Mouse (Mus musculus) lung, embryonic 14.5 days (tissue): ENCODE measurements around the gene 4931422A03Rik. TPM values are rescaled to one million over a fixed set of nuclear protein-coding genes. Genes with fewer than 3 reads are reported as not detected.

Experiments used
- ATAC-seq: fragments of 200-750 bp; cut with Nextera tagmentation; 2 replicates; pipeline ENCODE4 v1.8.0; 2017; ENCODE audit warnings: mild to moderate bottlenecking, moderate TSS enrichment, moderate library complexity; ENCODE audit not compliant: insufficient read depth
- DNase-seq: peaks from one replicate; pipeline ENCODE4 v3.0.0-alpha.2; 2015
- H3K27ac ChIP-seq: fragments of 300-500 bp; sonication (generic); 2 replicates; pipeline ENCODE4 v1.5.1; 2014; ENCODE audit warnings: low read depth, mild to moderate bottlenecking, moderate library complexity
- H3K27me3 ChIP-seq: fragments of 300-500 bp; sonication (generic); 2 replicates; pipeline ENCODE4 v1.6.1; 2014; ENCODE audit warnings: low read length, control low read depth; ENCODE audit not compliant: insufficient read depth
- H3K36me3 ChIP-seq: fragments of 300-500 bp; sonication (generic); 2 replicates; pipeline ENCODE4 v1.6.1; 2014; ENCODE audit warnings: control low read depth; ENCODE audit not compliant: insufficient read depth
- H3K4me1 ChIP-seq: fragments of 300-500 bp; sonication (generic); 2 replicates; pipeline ENCODE4 v1.6.1; 2014; ENCODE audit warnings: antibody characterized with exemption, control low read depth; ENCODE audit not compliant: insufficient read depth
- H3K4me2 ChIP-seq: fragments of 300-500 bp; sonication (generic); 2 replicates; pipeline ENCODE4 v1.6.1; 2014; ENCODE audit warnings: mild to moderate bottlenecking
- H3K4me3 ChIP-seq: fragments of 300-500 bp; sonication (generic); 2 replicates; pipeline ENCODE4 v1.5.1; 2014; ENCODE audit warnings: low read depth, low read length
- H3K9ac ChIP-seq: fragments of 300-500 bp; sonication (generic); 2 replicates; pipeline ENCODE4 v1.6.1; 2014
- H3K9me3 ChIP-seq: fragments of 300-500 bp; sonication (generic); 2 replicates; pipeline ENCODE4 v1.6.1; 2016; ENCODE audit warnings: low read depth, low read length, control low read depth
- CTCF ChIP-seq: IDR thresholded peaks from 2 replicates; pipeline ENCODE4 v1.5.1; 2016; ENCODE audit warnings: antibody characterized with exemption, low read depth
- WGBS: fragments of 180-500 bp; shearing (Covaris S2); extraction: QIAGEN DNeasy Blood & Tissue Kit; methylation state at CpG from one replicate; pipeline ENCODE4 v1.1.7; 2014; 5-methylcytosine and 5-hydroxymethylcytosine counted together
- polyA plus RNA-seq: library from polyadenylated mRNA; unstranded; fragments of >200 nt; fragmentation: Nextera tagmentation; extraction: Ambion mirVana; gene quantifications from 2 replicates; pipeline ENCODE4 v1.2.1, GENCODE M21; 2014

The 4931422A03Rik gene
- polyA plus RNA-seq, 1 experiment from 2014 or later = 2.1 TPM

DNA sequence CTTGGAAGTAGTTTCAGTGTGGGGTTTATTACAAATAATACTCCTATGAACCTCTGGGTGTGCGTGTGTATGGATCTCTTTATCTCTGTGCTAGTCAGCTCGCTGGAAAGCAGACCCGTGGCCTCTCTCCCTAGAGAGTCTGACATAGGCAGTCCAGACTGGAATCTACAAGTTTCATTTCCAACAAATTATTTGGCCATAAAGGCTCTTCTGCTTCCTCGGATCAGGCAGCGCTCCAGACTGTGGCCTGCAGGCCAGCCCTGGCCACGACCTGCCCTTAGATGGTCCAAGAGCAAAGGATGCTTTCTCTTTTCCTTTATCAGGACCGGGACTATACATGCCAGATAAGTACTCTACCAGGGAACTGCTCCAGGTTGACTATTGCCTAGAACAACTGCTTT lies 96.7 kb downstream of the 4931422A03Rik start:
- no peaks in the 10 kb centered on the region for H3K9me3 ChIP-seq
- no peak for TF ChIP-seq CTCF
- no peaks in the 10 kb centered on the region for H3K27me3 ChIP-seq
- H3K4me3 ChIP-seq = no peak overlapping the region
- no peak for ATAC-seq
- H3K27ac ChIP-seq = no peak overlapping the region
- no peak overlapping the region for H3K4me2 ChIP-seq
- H3K4me1 ChIP-seq = peaks cover 3% of the 10 kb centered on the region; the same call in 1 of the 2 replicates
- H3K9ac ChIP-seq = no peak overlapping the region
- H3K36me3 ChIP-seq = no peaks in the 10 kb centered on the region
- no peak for DNase-seq
- WGBS = 54% methylated on average over 7 of the region's 7 CpGs

DNA sequence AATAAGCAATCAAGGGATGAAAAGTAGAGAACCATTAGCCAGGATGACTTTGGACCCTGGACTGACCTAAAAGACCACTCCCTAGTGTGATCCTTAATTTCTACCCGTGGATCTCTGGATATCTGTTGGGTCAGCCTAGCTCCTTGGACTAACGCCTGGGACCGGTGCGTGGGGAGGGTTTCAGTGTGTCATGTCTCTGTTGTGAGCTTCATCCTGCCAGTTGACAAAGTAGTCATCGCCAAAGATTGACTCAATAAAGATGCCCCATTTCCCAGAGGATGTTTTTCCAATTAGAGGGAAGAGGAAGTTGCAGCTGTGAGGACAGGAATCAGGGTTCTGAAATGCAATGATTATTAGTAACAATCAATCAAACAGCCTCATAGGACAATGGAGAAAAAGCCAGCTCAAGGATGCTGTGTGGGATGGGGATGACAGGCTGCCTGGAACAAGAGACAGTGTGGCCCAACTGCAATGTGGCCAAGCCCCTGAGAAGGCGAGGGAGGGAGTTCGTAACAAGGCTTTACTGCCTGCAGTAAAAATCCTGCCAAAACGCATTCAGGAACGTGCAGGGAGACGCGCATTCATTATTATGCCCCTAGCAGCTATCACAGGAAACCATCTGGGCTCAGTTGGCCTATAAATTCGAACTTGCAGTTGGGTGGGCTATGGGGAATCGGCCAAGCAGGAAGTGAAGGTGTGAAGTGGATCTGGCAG lies 97.7 kb downstream of the 4931422A03Rik start:
- H3K9ac ChIP-seq = no peak overlapping the region
- no peaks in the 10 kb centered on the region for H3K27me3 ChIP-seq
- no peak overlapping the region for H3K4me2 ChIP-seq
- no peak for TF ChIP-seq CTCF
- no peak overlapping the region for H3K4me3 ChIP-seq
- DNase-seq (peak; percentile 70), ATAC-seq (peak; percentile 65; the same call in 1 of the 2 replicates)
- no peaks in the 10 kb centered on the region for H3K9me3 ChIP-seq
- no peaks in the 10 kb centered on the region for H3K36me3 ChIP-seq
- H3K4me1 ChIP-seq = peaks cover 3% of the 10 kb centered on the region; the same call in 1 of the 2 replicates
- H3K27ac ChIP-seq = no peak overlapping the region
- WGBS = 42% methylated on average over 13 of the region's 13 CpGs

DNA sequence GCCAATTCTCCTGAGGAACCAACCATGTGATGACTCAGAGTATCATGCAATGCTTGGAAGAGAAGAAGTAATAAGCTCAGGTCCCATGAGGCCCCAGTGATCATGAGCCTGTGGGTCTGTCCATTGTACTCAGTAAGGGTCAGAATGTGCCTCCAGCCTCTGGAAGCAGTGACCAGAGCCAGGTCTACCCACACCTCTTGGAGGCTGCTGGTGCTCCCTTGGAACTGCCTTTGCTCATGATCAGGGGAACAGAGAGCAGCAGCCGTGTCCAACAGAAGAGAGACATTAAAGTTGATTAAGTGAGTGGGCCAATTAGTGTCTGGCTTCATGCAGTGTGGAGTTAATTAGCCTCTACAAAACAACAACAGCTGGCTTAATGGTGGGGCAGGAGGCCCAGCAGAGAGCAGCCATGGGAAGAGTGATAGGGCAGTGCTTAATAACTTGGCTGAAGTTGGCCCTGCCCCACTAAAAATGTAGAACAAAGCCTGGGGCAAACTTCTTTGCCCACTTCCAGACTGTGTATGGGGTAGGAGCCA lies 100.5 kb downstream of the 4931422A03Rik start:
- Histone ChIP-seq H3K27me3 (no peaks in the 10 kb centered on the region), H3K9me3 (no peaks in the 10 kb centered on the region), H3K9ac (no peak overlapping the region), H3K4me3 (no peak overlapping the region), H3K36me3 (no peaks in the 10 kb centered on the region), H3K27ac (no peak overlapping the region), H3K4me1 (peaks cover 3% of the 10 kb centered on the region; the same call in 1 of the 2 replicates), H3K4me2 (no peak overlapping the region)
- ATAC-seq (no peak), DNase-seq (no peak)
- no peak for TF ChIP-seq CTCF
- WGBS = 58% methylated on average over 1 of the region's 1 CpGs

DNA sequence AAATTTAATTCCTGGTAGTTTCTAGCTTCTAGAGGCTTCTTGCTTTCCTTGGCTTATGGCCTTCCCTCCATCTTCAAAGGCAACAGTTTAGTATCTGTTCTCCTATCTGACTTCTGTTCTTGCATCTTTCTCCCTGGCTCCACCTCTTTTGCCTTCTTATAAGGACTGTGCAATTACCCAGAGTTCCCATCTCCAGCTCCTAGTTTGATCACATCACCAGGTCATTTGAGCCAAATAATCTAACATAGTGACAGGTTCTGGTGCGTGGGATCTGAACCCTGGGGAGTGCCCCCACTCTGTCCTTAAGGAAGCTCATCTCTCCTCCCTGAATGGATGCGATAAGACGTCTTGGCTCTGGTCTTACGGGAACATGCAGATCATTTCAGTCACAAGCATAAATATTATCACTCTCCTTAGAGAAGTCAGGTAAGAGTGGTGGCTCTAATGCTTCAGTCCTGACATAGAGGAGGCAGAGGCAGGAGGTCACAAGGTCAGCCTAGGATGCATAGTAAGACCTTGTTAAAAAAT lies 101.5 kb downstream of the 4931422A03Rik start:
- WGBS = 79% methylated on average over 4 of the region's 4 CpGs
- no peak overlapping the region for H3K4me2 ChIP-seq
- ATAC-seq (no peak), DNase-seq (no peak)
- TF ChIP-seq CTCF = no peak
- no peak overlapping the region for H3K4me3 ChIP-seq
- H3K27ac ChIP-seq = no peak overlapping the region
- H3K36me3 ChIP-seq = no peaks in the 10 kb centered on the region
- peaks cover 3% of the 10 kb centered on the region; the same call in 1 of the 2 replicates for H3K4me1 ChIP-seq
- H3K9ac ChIP-seq = no peak overlapping the region
- H3K9me3 ChIP-seq = no peaks in the 10 kb centered on the region
- H3K27me3 ChIP-seq = no peaks in the 10 kb centered on the region

GRCm38 (mm10) chr2:103919488-103919887 lies 108.7 kb downstream of the 4931422A03Rik start:
- no peak for DNase-seq
- 82% methylated on average over 6 of the region's 6 CpGs for WGBS

DNA sequence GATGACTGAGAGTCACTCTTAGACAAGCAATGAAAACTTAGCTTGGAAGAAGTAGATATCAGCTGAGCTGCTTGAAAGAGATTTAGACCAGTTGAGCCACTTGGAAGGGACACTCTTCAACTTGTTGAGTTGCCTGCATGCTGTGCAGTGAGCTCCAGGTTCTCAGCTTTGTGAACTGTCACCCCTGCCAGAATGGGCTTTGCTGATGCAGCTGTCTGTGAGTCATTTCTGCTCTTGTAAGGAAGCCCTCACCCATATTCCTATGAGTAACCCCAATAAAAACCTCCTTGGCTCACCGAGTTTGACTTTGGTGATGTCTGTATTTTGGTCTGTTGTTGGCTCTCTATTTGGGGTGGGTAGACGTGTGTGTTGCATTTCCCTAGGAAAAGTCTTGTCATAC lies 109.8 kb downstream of the 4931422A03Rik start:
- Histone ChIP-seq H3K4me2 (no peak overlapping the region), H3K27ac (no peak overlapping the region), H3K9ac (no peak overlapping the region), H3K4me1 (no peaks in the 10 kb centered on the region), H3K4me3 (no peak overlapping the region), H3K36me3 (no peaks in the 10 kb centered on the region), H3K9me3 (no peaks in the 10 kb centered on the region), H3K27me3 (no peaks in the 10 kb centered on the region)
- 74% methylated on average over 2 of the region's 2 CpGs for WGBS
- ATAC-seq = no peak
- no peak for TF ChIP-seq CTCF
- DNase-seq = no peak

More at GRCm38 (mm10) chr2:103919488-103919887, 108.7 kb downstream of the 4931422A03Rik start:
- no peak overlapping the region for H3K27ac ChIP-seq
- no peaks in the 10 kb centered on the region for H3K36me3 ChIP-seq
- H3K9ac ChIP-seq = no peak overlapping the region
- H3K4me3 ChIP-seq = no peak overlapping the region
- ATAC-seq = no peak
- H3K4me1 ChIP-seq = no peaks in the 10 kb centered on the region
- no peaks in the 10 kb centered on the region for H3K9me3 ChIP-seq
- no peak for TF ChIP-seq CTCF
- no peak overlapping the region for H3K4me2 ChIP-seq
- H3K27me3 ChIP-seq = no peaks in the 10 kb centered on the region

DNA sequence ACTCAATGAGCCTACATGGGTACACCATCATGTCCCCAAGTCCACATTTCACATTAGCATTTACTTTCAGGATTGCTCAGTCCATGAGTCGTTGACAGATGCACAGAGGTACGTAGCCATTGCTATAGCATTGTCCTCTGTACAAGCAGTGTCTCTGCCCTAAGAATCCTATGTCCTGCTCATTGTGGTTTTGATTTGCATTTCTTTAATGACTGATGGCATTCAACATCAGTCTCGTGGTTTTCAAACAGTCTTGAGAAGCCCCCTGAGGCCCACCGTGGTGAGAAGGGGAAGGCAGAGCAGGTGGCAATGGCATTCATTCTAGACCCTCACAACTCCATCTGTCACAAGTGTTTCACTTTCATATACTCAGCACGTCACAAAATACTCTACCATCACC lies 110.8 kb downstream of the 4931422A03Rik start:
- Histone ChIP-seq H3K27me3 (no peaks in the 10 kb centered on the region), H3K4me2 (no peak overlapping the region), H3K27ac (no peak overlapping the region), H3K9ac (no peak overlapping the region), H3K36me3 (no peaks in the 10 kb centered on the region), H3K9me3 (no peaks in the 10 kb centered on the region), H3K4me3 (no peak overlapping the region), H3K4me1 (no peaks in the 10 kb centered on the region)
- TF ChIP-seq CTCF = no peak
- 78% methylated on average over 5 of the region's 5 CpGs for WGBS
- ATAC-seq = no peak
- no peak for DNase-seq

Other genes starting within 250 kb of the 4931422A03Rik start
- 427 and 438 TPM in 2 replicates for gene Caprin1, start 230.7 kb downstream of the 4931422A03Rik start, polyA plus RNA-seq
- gene Lmo2, start 70.4 kb downstream of the 4931422A03Rik start, polyA plus RNA-seq = 44.0 and 44.5 TPM in 2 replicates
- 54.0 and 56.6 TPM in 2 replicates for gene Fbxo3, start 640 bp downstream of the 4931422A03Rik start, polyA plus RNA-seq
- not detected in 2 replicates for gene Gm10912, start 37.5 kb upstream of the 4931422A03Rik start, polyA plus RNA-seq
- gene Gm10799, start 40.2 kb upstream of the 4931422A03Rik start, polyA plus RNA-seq = not detected in 2 replicates
- 2.8 and 4.5 TPM in 2 replicates for gene Cd59b, start 41.5 kb upstream of the 4931422A03Rik start, polyA plus RNA-seq
- 17.8 and 18.4 TPM in 2 replicates for gene Cd59a, start 67.4 kb upstream of the 4931422A03Rik start, polyA plus RNA-seq
- gene A930018P22Rik, start 94.4 kb upstream of the 4931422A03Rik start, polyA plus RNA-seq = not detected in 2 replicates